Mouse (Mus musculus): Measurements from ENCODE around the gene H3f3b. TPM values are rescaled to one million over a fixed set of nuclear protein-coding genes. Genes with fewer than 3 reads are reported as not detected.
"Not testable (repeated sequence)": the region's sequence is repeated elsewhere in the genome, so short reads cannot be mapped to it uniquely, and the experiment has no call there.

H3f3b gene
- polyA plus RNA-seq, 1 experiment from 2014 or later, result 2,318 TPM

- Histone ChIP-seq H3K27ac (ENCODE audit: low read length) (peak overlapping the region; percentile 99), H3K36me3 (ENCODE audit: control insufficient read depth, insufficient read depth) (peaks cover 12% of the 10 kb centered on the region), H3K27me3 (replicated peaks; ENCODE audit: control insufficient read depth, insufficient read depth, low read length) (no peaks in the 10 kb centered on the region), H3K4me2 (ENCODE audit: low read length) (peak overlapping the region; percentile 57), H3K9ac (replicated peaks; ENCODE audit: low read depth, low read length) (peak overlapping the region; percentile 99), H3K4me3 (replicated peaks; ENCODE audit: low read length) (peak overlapping the region; percentile 89), H3K9me3 (ENCODE audit: control insufficient read depth, low read length) (no peaks in the 10 kb centered on the region), H3K4me1 (replicated peaks; ENCODE audit: control insufficient read depth, insufficient read depth, low read length) (peaks cover 12% of the 10 kb centered on the region)
- 0% methylated on average over 53 of the region's 57 CpGs for WGBS
- ATAC-seq, result peak; percentile 64
These were observed 3.9 kb downstream of the H3f3b start for GRCm38 (mm10) chr11:116023771-116024355.

- Histone ChIP-seq H3K4me3 (replicated peaks; ENCODE audit: low read length) (peak overlapping the region; percentile 89), H3K4me1 (replicated peaks; ENCODE audit: control insufficient read depth, insufficient read depth, low read length) (peaks cover 12% of the 10 kb centered on the region), H3K9ac (replicated peaks; ENCODE audit: low read depth, low read length) (peak overlapping the region; percentile 99), H3K4me2 (ENCODE audit: low read length) (peak overlapping the region; percentile 57), H3K36me3 (ENCODE audit: control insufficient read depth, insufficient read depth) (peaks cover 12% of the 10 kb centered on the region), H3K27ac (ENCODE audit: low read length) (peak overlapping the region; percentile 99)
- H3K9me3 ChIP-seq (ENCODE audit: control insufficient read depth, low read length); ATAC-seq; H3K27me3 ChIP-seq (replicated peaks; ENCODE audit: control insufficient read depth, insufficient read depth, low read length): not testable (repeated sequence)
- 6% methylated on average over 18 of the region's 18 CpGs for WGBS
These were observed 4.5 kb downstream of the H3f3b start for GRCm38 (mm10) chr11:116023074-116023770.

- no peaks in the 10 kb centered on the region for H3K9me3 ChIP-seq (ENCODE audit: control insufficient read depth, low read length)
- peak overlapping the region; percentile 43 for H3K4me3 ChIP-seq (replicated peaks; ENCODE audit: low read length)
- H3K4me2 ChIP-seq (ENCODE audit: low read length), result peak overlapping the region; percentile 83
- H3K9ac ChIP-seq (replicated peaks; ENCODE audit: low read depth, low read length), result 0 out of 2 replicates have a peak overlapping the region, but pooled peaks have one; percentile 39
- no peak overlapping the region for H3K27ac ChIP-seq (ENCODE audit: low read length)
- H3K27me3 ChIP-seq (replicated peaks; ENCODE audit: control insufficient read depth, insufficient read depth, low read length), result no peaks in the 10 kb centered on the region
- WGBS, result 50% methylated on average over 4 of the region's 4 CpGs
- H3K4me1 ChIP-seq (replicated peaks; ENCODE audit: control insufficient read depth, insufficient read depth, low read length), result peaks cover 12% of the 10 kb centered on the region
- ATAC-seq, result no peak
- H3K36me3 ChIP-seq (ENCODE audit: control insufficient read depth, insufficient read depth), result peaks cover 12% of the 10 kb centered on the region
These were observed 5.4 kb downstream of the H3f3b start for GRCm38 (mm10) chr11:116022256-116022780.

GRCm38 (mm10) chr11:116021328-116022220, 6.2 kb downstream of the H3f3b start:
- 77% methylated on average over 6 of the region's 6 CpGs for WGBS
- Histone ChIP-seq H3K27me3 (replicated peaks; ENCODE audit: control insufficient read depth, insufficient read depth, low read length) (no peaks in the 10 kb centered on the region), H3K9ac (replicated peaks; ENCODE audit: low read depth, low read length) (no peak overlapping the region)

GRCm38 (mm10) chr11:116020519-116020922, 7.2 kb downstream of the H3f3b start:
- Histone ChIP-seq H3K36me3 (ENCODE audit: control insufficient read depth, insufficient read depth) (peaks cover 12% of the 10 kb centered on the region), H3K9me3 (ENCODE audit: control insufficient read depth, low read length) (no peaks in the 10 kb centered on the region)

More at GRCm38 (mm10) chr11:116021328-116022220, 6.2 kb downstream of the H3f3b start:
- peak overlapping the region; percentile 5 for H3K4me3 ChIP-seq (replicated peaks; ENCODE audit: low read length)
- peaks cover 12% of the 10 kb centered on the region for H3K36me3 ChIP-seq (ENCODE audit: control insufficient read depth, insufficient read depth)
- ATAC-seq, result no peak
- H3K9me3 ChIP-seq (ENCODE audit: control insufficient read depth, low read length), result no peaks in the 10 kb centered on the region
- peaks cover 12% of the 10 kb centered on the region for H3K4me1 ChIP-seq (replicated peaks; ENCODE audit: control insufficient read depth, insufficient read depth, low read length)
- H3K4me2 ChIP-seq (ENCODE audit: low read length), result peak overlapping the region; percentile 83
- no peak overlapping the region for H3K27ac ChIP-seq (ENCODE audit: low read length)

GRCm38 (mm10) chr11:116019976-116020411, 7.8 kb downstream of the H3f3b start:
- H3K4me3 ChIP-seq (replicated peaks; ENCODE audit: low read length), result no peak overlapping the region
- H3K36me3 ChIP-seq (ENCODE audit: control insufficient read depth, insufficient read depth), result peaks cover 12% of the 10 kb centered on the region
- no peak overlapping the region for H3K4me2 ChIP-seq (ENCODE audit: low read length)
- H3K4me1 ChIP-seq (replicated peaks; ENCODE audit: control insufficient read depth, insufficient read depth, low read length), result peaks cover 12% of the 10 kb centered on the region
- H3K9me3 ChIP-seq (ENCODE audit: control insufficient read depth, low read length), result no peaks in the 10 kb centered on the region
- no peak overlapping the region for H3K27ac ChIP-seq (ENCODE audit: low read length)
- no peak for ATAC-seq
- WGBS, result 66% methylated on average over 2 of the region's 2 CpGs
- no peak overlapping the region for H3K9ac ChIP-seq (replicated peaks; ENCODE audit: low read depth, low read length)
- no peaks in the 10 kb centered on the region for H3K27me3 ChIP-seq (replicated peaks; ENCODE audit: control insufficient read depth, insufficient read depth, low read length)

More at GRCm38 (mm10) chr11:116020519-116020922, 7.2 kb downstream of the H3f3b start:
- no peak overlapping the region for H3K9ac ChIP-seq (replicated peaks; ENCODE audit: low read depth, low read length)
- no peaks in the 10 kb centered on the region for H3K27me3 ChIP-seq (replicated peaks; ENCODE audit: control insufficient read depth, insufficient read depth, low read length)
- no peak overlapping the region for H3K4me3 ChIP-seq (replicated peaks; ENCODE audit: low read length)
- WGBS, result 35% methylated on average over 1 of the region's 1 CpGs
- peaks cover 12% of the 10 kb centered on the region for H3K4me1 ChIP-seq (replicated peaks; ENCODE audit: control insufficient read depth, insufficient read depth, low read length)
- no peak overlapping the region for H3K27ac ChIP-seq (ENCODE audit: low read length)
- no peak overlapping the region for H3K4me2 ChIP-seq (ENCODE audit: low read length)
- ATAC-seq, result no peak

- Histone ChIP-seq H3K4me3 (replicated peaks; ENCODE audit: low read length) (no peak overlapping the region), H3K27ac (ENCODE audit: low read length) (no peak overlapping the region)
- 86% methylated on average over 1 of the region's 1 CpGs for WGBS
These were observed 8.4 kb downstream of the H3f3b start for GRCm38 (mm10) chr11:116019360-116019791.

GRCm38 (mm10) chr11:116018867-116019266, 8.9 kb downstream of the H3f3b start:
- ATAC-seq; H3K4me3 ChIP-seq (replicated peaks; ENCODE audit: low read length); H3K9ac ChIP-seq (replicated peaks; ENCODE audit: low read depth, low read length); H3K27ac ChIP-seq (ENCODE audit: low read length); H3K4me2 ChIP-seq (ENCODE audit: low read length); H3K9me3 ChIP-seq (ENCODE audit: control insufficient read depth, low read length); H3K27me3 ChIP-seq (replicated peaks; ENCODE audit: control insufficient read depth, insufficient read depth, low read length): not testable (repeated sequence)
- Histone ChIP-seq H3K4me1 (replicated peaks; ENCODE audit: control insufficient read depth, insufficient read depth, low read length) (peaks cover 12% of the 10 kb centered on the region), H3K36me3 (ENCODE audit: control insufficient read depth, insufficient read depth) (peaks cover 12% of the 10 kb centered on the region)
- 91% methylated on average over 4 of the region's 4 CpGs for WGBS

More at GRCm38 (mm10) chr11:116019360-116019791, 8.4 kb downstream of the H3f3b start:
- H3K9me3 ChIP-seq (ENCODE audit: control insufficient read depth, low read length), result no peaks in the 10 kb centered on the region
- no peak overlapping the region for H3K9ac ChIP-seq (replicated peaks; ENCODE audit: low read depth, low read length)
- peaks cover 12% of the 10 kb centered on the region for H3K4me1 ChIP-seq (replicated peaks; ENCODE audit: control insufficient read depth, insufficient read depth, low read length)
- no peaks in the 10 kb centered on the region for H3K27me3 ChIP-seq (replicated peaks; ENCODE audit: control insufficient read depth, insufficient read depth, low read length)
- peaks cover 12% of the 10 kb centered on the region for H3K36me3 ChIP-seq (ENCODE audit: control insufficient read depth, insufficient read depth)
- no peak overlapping the region for H3K4me2 ChIP-seq (ENCODE audit: low read length)
- ATAC-seq, result no peak

Data from forebrain, embryonic 16.5 days (tissue).